Comparison of ENCODE assay signal across 19 mouse cellular contexts in genomic region chr4:145680217-145680616, GRCm38 (mm10). TPM values are rescaled to one million over a fixed set of nuclear protein-coding genes. Genes with fewer than 3 reads are reported as not detected.
DNase-seq lines count a peak whose midpoint lies in the region; ATAC-seq lines count a peak whose summit lies in the region.
"Not testable (repeated sequence)": the region's sequence is repeated elsewhere in the genome, so short reads cannot be mapped to it uniquely, and the experiment has no call there.
"Had no signal": no experiment of that assay in that cellular context is flagged by ENCODE, and none has a peak within 500 bp of the region (broad histone marks: within the 10 kb centered on the region; RNA-seq: fewer than 3 reads in every experiment).

No protein-coding gene starts in this region.

- 88% methylated on average over 3 of the region's 3 CpGs for WGBS in hindbrain, embryonic 11.5 days
- 79% methylated on average over 3 of the region's 3 CpGs for WGBS in liver, embryonic 11.5 days

- peak; percentile 21 for DNase-seq in ZHBTc4 (ENCODE audit: low read depth, low spot score)
- peak; percentile 9 for DNase-seq in gastrocnemius, adult 18-20 months (ENCODE audit: low spot score)
- peak; percentile 4 for DNase-seq in hindbrain, embryonic 11.5 days (ENCODE audit: low spot score)
- DNase-seq in kidney, adult 9 months, result peak; percentile 22
- not testable (repeated sequence) for DNase-seq in liver, embryonic 11.5 days (ENCODE audit: low spot score)
- DNase-seq in testis, postnatal 10 days (ENCODE audit: low spot score), result peak; percentile 45

- not testable (repeated sequence) for H3K4me3 ChIP-seq in hindbrain, embryonic 11.5 days (ENCODE audit: low read depth, low read length); liver, embryonic 11.5 days (ENCODE audit: low read depth, low read length)

- H3K36me3 ChIP-seq in hindbrain, embryonic 11.5 days (ENCODE audit: control insufficient read depth, insufficient read depth, low read length); liver, embryonic 11.5 days (ENCODE audit: control insufficient read depth, insufficient read depth, low read length): not testable (repeated sequence)

- ATAC-seq in hindbrain, embryonic 11.5 days (ENCODE audit: low FRiP score), result peak; percentile 47; the same call in 1 of the 2 replicates
- 0 out of 2 replicates have a peak, but pooled peaks have one; percentile 64 for ATAC-seq in liver, embryonic 11.5 days (replicated peaks; ENCODE audit: low FRiP score)
- ATAC-seq in neutrophil, adult 5-6 weeks (ENCODE audit: extremely low read depth, insufficient number of reproducible peaks, low FRiP score, poor library complexity, severe bottlenecking), result 0 out of 2 replicates have a peak, but pooled peaks have one; percentile 23

- H3K9me3 ChIP-seq in hindbrain, embryonic 11.5 days (ENCODE audit: control insufficient read depth, low read length); liver, embryonic 11.5 days (ENCODE audit: control insufficient read depth, low read length): not testable (repeated sequence)

- not testable (repeated sequence) for H3K4me1 ChIP-seq in hindbrain, embryonic 11.5 days (replicated peaks; ENCODE audit: control insufficient read depth, insufficient read depth, low read length); liver, embryonic 11.5 days (replicated peaks; ENCODE audit: control insufficient read depth, insufficient read depth, low read length)

- H3K4me2 ChIP-seq in hindbrain, embryonic 11.5 days (replicated peaks; ENCODE audit: low read depth, low read length); liver, embryonic 11.5 days: not testable (repeated sequence)

- H3K27me3 ChIP-seq in hindbrain, embryonic 11.5 days (ENCODE audit: control insufficient read depth, insufficient read depth, low read length); liver, embryonic 11.5 days (replicated peaks; ENCODE audit: control insufficient read depth, insufficient read depth, low read length): not testable (repeated sequence)

- not testable (repeated sequence) for H3K27ac ChIP-seq in hindbrain, embryonic 11.5 days (ENCODE audit: low read depth, low read length); liver, embryonic 11.5 days (ENCODE audit: low read depth, low read length)

- not testable (repeated sequence) for H3K9ac ChIP-seq in hindbrain, embryonic 11.5 days (ENCODE audit: low read depth, low read length); liver, embryonic 11.5 days (ENCODE audit: low read depth, low read length)

RNA-seq across cellular contexts. Expression of gene Zfp980, which starts 9.7 kb away (rescaled TPM):
- total RNA-seq in gastrocnemius, adult 18-20 months (2021), result under 1 TPM in 1 of 2 experiments, not detected in 1; 0.21 TPM
- not detected in 2 replicates for polyA plus RNA-seq in hindbrain, embryonic 11.5 days (2014; fragmentation: Nextera tagmentation; extraction: Ambion mirVana)
- not detected in 2 replicates for polyA plus RNA-seq in liver, embryonic 11.5 days (2014; fragmentation: Nextera tagmentation; extraction: Ambion mirVana)
- not detected in 2 replicates for total RNA-seq in neutrophil, adult 5-6 weeks (2017)
- total RNA-seq: forebrain, postnatal 0 days; hematopoietic stem cell, adult 5-6 weeks; layer of hippocampus, adult 2 months; megakaryocyte-erythroid progenitor cell, adult 5-6 weeks had no signal
- polyA plus RNA-seq: forebrain, embryonic 10.5 days; forebrain, postnatal 0 days; heart, postnatal 0 days; intestine, postnatal 0 days; limb, embryonic 12.5 days; liver, embryonic 13.5 days; lung, adult 2 months; midbrain, embryonic 14.5 days; neural tube, embryonic 13.5 days had no signal
